Mouse (Mus musculus) midbrain, embryonic 14.5 days (tissue): ENCODE data around the gene Cbx8. TPM values are rescaled to one million over a fixed set of nuclear protein-coding genes. Genes with fewer than 3 reads are reported as not detected.
A peak's percentile ranks its signal among the peaks of the same experiment; 100 is the strongest.

Experiments used
- ATAC-seq: fragments of 200-750 bp; cut with Nextera tagmentation; 2 replicates; pipeline ENCODE4 v1.8.0; 2017; ENCODE audit warnings: moderate number of reproducible peaks, moderate library complexity; ENCODE audit not compliant: low FRiP score, low TSS enrichment
- DNase-seq: peaks from one replicate; pipeline ENCODE4 v3.0.0-alpha.2; 2015
- H3K27ac ChIP-seq: fragments of 300-500 bp; sonication (generic); replicated peaks from 2 replicates; pipeline ENCODE4 v1.5.1; 2014; ENCODE audit warnings: mild to moderate bottlenecking, low read depth, low read length, moderate library complexity
- H3K27me3 ChIP-seq: fragments of 300-500 bp; sonication (generic); 2 replicates; pipeline ENCODE4 v1.6.1; 2014; ENCODE audit warnings: low read length, control low read depth, mixed read lengths; ENCODE audit not compliant: control insufficient read depth, insufficient read depth
- H3K36me3 ChIP-seq: fragments of 300-500 bp; sonication (generic); 2 replicates; pipeline ENCODE4 v1.6.1; 2014; ENCODE audit warnings: low read length, control low read depth; ENCODE audit not compliant: control insufficient read depth, insufficient read depth
- H3K4me1 ChIP-seq: fragments of 300-500 bp; sonication (generic); 2 replicates; pipeline ENCODE4 v1.6.1; 2014; ENCODE audit warnings: mild to moderate bottlenecking, antibody characterized with exemption, low read length, control low read depth; ENCODE audit not compliant: control insufficient read depth, insufficient read depth
- H3K4me2 ChIP-seq: fragments of 300-500 bp; sonication (generic); 2 replicates; pipeline ENCODE4 v1.6.1; 2014; ENCODE audit warnings: mild to moderate bottlenecking, low read length, moderate library complexity
- H3K4me3 ChIP-seq: fragments of 300-500 bp; sonication (generic); replicated peaks from 2 replicates; pipeline ENCODE4 v1.5.1; 2014; ENCODE audit warnings: low read depth, low read length
- H3K9ac ChIP-seq: fragments of 300-500 bp; sonication (generic); replicated peaks from 2 replicates; pipeline ENCODE4 v1.6.1; 2014; ENCODE audit warnings: mild to moderate bottlenecking, low read length, moderate library complexity
- H3K9me3 ChIP-seq: fragments of 300-500 bp; sonication (generic); 2 replicates; pipeline ENCODE4 v1.6.1; 2016; ENCODE audit warnings: low read length, control low read depth, mixed read lengths; ENCODE audit not compliant: control insufficient read depth
- WGBS: fragments of 180-500 bp; shearing (Covaris S2); extraction: QIAGEN DNeasy Blood & Tissue Kit; methylation state at CpG from one replicate; pipeline ENCODE4 v1.1.7; 2014; 5-methylcytosine and 5-hydroxymethylcytosine counted together
- polyA plus RNA-seq: library from polyadenylated mRNA; unstranded; fragments of >200 nt; fragmentation: Nextera tagmentation; extraction: Ambion mirVana; gene quantifications from 2 replicates; pipeline ENCODE4 v1.2.1, GENCODE M21; 2014

Gene Cbx8
- polyA plus RNA-seq, 1 experiment from 2014 or later = 11.5 TPM

GRCm38 (mm10) chr11:119039732-119040512, 847 bp downstream of the Cbx8 start:
- DNase-seq (no peak), ATAC-seq (no peak)
- H3K4me1 ChIP-seq = peaks cover 49% of the 10 kb centered on the region
- 5% methylated on average over 21 of the region's 21 CpGs for WGBS
- H3K9ac ChIP-seq = peak overlapping the region; percentile 81
- H3K4me2 ChIP-seq = peak overlapping the region; percentile 83
- peaks cover 75% of the 10 kb centered on the region for H3K27me3 ChIP-seq
- peak overlapping the region; percentile 70 for H3K4me3 ChIP-seq
- H3K27ac ChIP-seq = peak overlapping the region; percentile 93
- no peaks in the 10 kb centered on the region for H3K9me3 ChIP-seq
- peaks cover 11% of the 10 kb centered on the region for H3K36me3 ChIP-seq

GRCm38 (mm10) chr11:119038744-119039484, 1.9 kb downstream of the Cbx8 start:
- DNase-seq = no peak
- H3K4me3 ChIP-seq = no peak overlapping the region
- H3K27ac ChIP-seq = no peak overlapping the region
- no peak overlapping the region; the same call in 1 of the 2 replicates for H3K9ac ChIP-seq
- H3K27me3 ChIP-seq = peaks cover 73% of the 10 kb centered on the region
- H3K36me3 ChIP-seq = peaks cover 11% of the 10 kb centered on the region
- no peaks in the 10 kb centered on the region for H3K9me3 ChIP-seq
- H3K4me1 ChIP-seq = peaks cover 47% of the 10 kb centered on the region
- 35% methylated on average over 22 of the region's 22 CpGs for WGBS
- no peak for ATAC-seq
- peak overlapping the region; percentile 83 for H3K4me2 ChIP-seq

GRCm38 (mm10) chr11:119037780-119038401, 2.9 kb downstream of the Cbx8 start:
- WGBS = 6% methylated on average over 18 of the region's 18 CpGs
- peak; percentile 57 for DNase-seq
- peaks cover 64% of the 10 kb centered on the region for H3K27me3 ChIP-seq
- no peak for ATAC-seq
- peaks cover 47% of the 10 kb centered on the region for H3K4me1 ChIP-seq
- H3K27ac ChIP-seq = no peak overlapping the region
- H3K9me3 ChIP-seq = no peaks in the 10 kb centered on the region
- H3K36me3 ChIP-seq = peaks cover 11% of the 10 kb centered on the region
- H3K4me2 ChIP-seq = peak overlapping the region; percentile 83
- H3K4me3 ChIP-seq = peak overlapping the region; percentile 38
- 0 out of 2 replicates have a peak overlapping the region, but pooled peaks have one; percentile 42 for H3K9ac ChIP-seq

GRCm38 (mm10) chr11:119036934-119037779, 3.6 kb downstream of the Cbx8 start:
- H3K9me3 ChIP-seq = no peaks in the 10 kb centered on the region
- DNase-seq (peak; percentile 60), ATAC-seq (no peak)
- peaks cover 57% of the 10 kb centered on the region for H3K27me3 ChIP-seq
- peak overlapping the region; percentile 38 for H3K4me3 ChIP-seq
- H3K4me1 ChIP-seq = peaks cover 47% of the 10 kb centered on the region
- H3K36me3 ChIP-seq = peaks cover 11% of the 10 kb centered on the region
- peak overlapping the region; percentile 42; the same call in 1 of the 2 replicates for H3K9ac ChIP-seq
- peak overlapping the region; percentile 83 for H3K4me2 ChIP-seq
- no peak overlapping the region for H3K27ac ChIP-seq
- 3% methylated on average over 57 of the region's 57 CpGs for WGBS

GRCm38 (mm10) chr11:119036447-119036846, 4.3 kb downstream of the Cbx8 start:
- no peak overlapping the region for H3K27ac ChIP-seq
- H3K9ac ChIP-seq = no peak overlapping the region
- WGBS = 5% methylated on average over 15 of the region's 15 CpGs
- ATAC-seq = no peak
- peaks cover 11% of the 10 kb centered on the region for H3K36me3 ChIP-seq
- DNase-seq = no peak
- peaks cover 51% of the 10 kb centered on the region for H3K27me3 ChIP-seq
- H3K4me1 ChIP-seq = peaks cover 47% of the 10 kb centered on the region
- H3K4me3 ChIP-seq = no peak overlapping the region; the same call in 1 of the 2 replicates
- no peaks in the 10 kb centered on the region for H3K9me3 ChIP-seq
- H3K4me2 ChIP-seq = peak overlapping the region; percentile 83

GRCm38 (mm10) chr11:119035686-119036165, 5.0 kb downstream of the Cbx8 start:
- Histone ChIP-seq H3K4me1 (peaks cover 47% of the 10 kb centered on the region), H3K4me3 (no peak overlapping the region; the same call in 1 of the 2 replicates), H3K4me2 (peak overlapping the region; percentile 32), H3K36me3 (peaks cover 17% of the 10 kb centered on the region), H3K27me3 (peaks cover 51% of the 10 kb centered on the region), H3K9ac (no peak overlapping the region), H3K9me3 (no peaks in the 10 kb centered on the region), H3K27ac (no peak overlapping the region)
- ATAC-seq (no peak), DNase-seq (peak; percentile 75)
- 2% methylated on average over 21 of the region's 21 CpGs for WGBS

GRCm38 (mm10) chr11:119035094-119035685, 5.6 kb downstream of the Cbx8 start:
- H3K27me3 ChIP-seq = peaks cover 51% of the 10 kb centered on the region
- no peak overlapping the region; the same call in 1 of the 2 replicates for H3K4me3 ChIP-seq
- peaks cover 22% of the 10 kb centered on the region for H3K36me3 ChIP-seq
- no peak overlapping the region for H3K9ac ChIP-seq
- peaks cover 46% of the 10 kb centered on the region for H3K4me1 ChIP-seq
- H3K4me2 ChIP-seq = peak overlapping the region; percentile 41
- no peak for DNase-seq
- no peaks in the 10 kb centered on the region for H3K9me3 ChIP-seq
- ATAC-seq = no peak
- no peak overlapping the region for H3K27ac ChIP-seq
- 2% methylated on average over 21 of the region's 21 CpGs for WGBS
